Mouse (Mus musculus): ENCODE results near the gene Dnaja3.

Gene Dnaja3

DNA sequence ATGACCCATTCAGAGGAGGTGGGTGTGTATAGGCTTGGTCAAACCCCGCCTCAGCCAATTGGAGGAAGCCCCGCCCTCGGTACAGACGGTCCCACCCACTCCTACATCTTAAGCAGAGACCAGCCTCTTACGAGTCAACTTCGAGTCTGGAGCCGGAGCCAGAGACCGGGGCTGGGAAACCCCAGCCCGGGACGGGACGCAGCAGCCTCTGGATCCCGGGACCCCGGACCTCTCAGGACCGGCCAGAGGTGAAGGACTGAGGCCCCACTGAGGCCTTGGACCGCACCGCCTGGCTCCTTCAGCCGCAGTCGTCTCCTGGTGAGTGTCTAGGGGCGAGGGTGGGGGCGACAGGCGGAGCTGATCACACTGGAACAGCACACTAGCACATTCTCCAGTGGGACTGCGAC, at the start of gene Dnaja3, which contains the start of gene Vasn:
Dnaja3 (plus strand) TSS at position 159 of the 407 bp plus-strand sequence.
Vasn (plus strand) TSS at position 111 of the 407 bp plus-strand sequence.
- no peak for DNase-seq (ENCODE audit: low read depth)

DNA sequence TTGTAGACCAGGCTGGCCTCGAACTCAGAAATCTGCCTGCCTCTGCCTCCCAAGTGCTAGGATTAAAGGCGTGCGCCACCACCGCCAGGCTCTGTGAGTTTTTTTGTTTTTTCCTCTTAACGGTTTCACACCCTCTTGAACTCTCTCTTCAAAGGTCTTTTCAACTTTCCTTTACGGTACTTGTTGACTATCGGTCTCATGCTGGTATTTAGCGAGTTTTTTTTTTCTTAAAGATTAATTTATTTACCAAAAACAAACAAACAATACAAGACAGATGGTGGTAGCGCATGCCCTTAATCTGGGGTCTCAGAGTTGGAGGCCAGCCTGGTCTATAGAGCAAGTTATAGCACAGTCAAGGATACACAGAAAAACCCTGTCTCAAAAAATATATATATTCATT, 49.6 kb upstream of the Dnaja3 start:
- DNase-seq (ENCODE audit: low read depth) = peak; percentile 67

- DNase-seq (ENCODE audit: low read depth) = peak; percentile 65
These were observed 46.6 kb upstream of the Dnaja3 start for GRCm38 (mm10) chr16:4592909-4593875.

DNA sequence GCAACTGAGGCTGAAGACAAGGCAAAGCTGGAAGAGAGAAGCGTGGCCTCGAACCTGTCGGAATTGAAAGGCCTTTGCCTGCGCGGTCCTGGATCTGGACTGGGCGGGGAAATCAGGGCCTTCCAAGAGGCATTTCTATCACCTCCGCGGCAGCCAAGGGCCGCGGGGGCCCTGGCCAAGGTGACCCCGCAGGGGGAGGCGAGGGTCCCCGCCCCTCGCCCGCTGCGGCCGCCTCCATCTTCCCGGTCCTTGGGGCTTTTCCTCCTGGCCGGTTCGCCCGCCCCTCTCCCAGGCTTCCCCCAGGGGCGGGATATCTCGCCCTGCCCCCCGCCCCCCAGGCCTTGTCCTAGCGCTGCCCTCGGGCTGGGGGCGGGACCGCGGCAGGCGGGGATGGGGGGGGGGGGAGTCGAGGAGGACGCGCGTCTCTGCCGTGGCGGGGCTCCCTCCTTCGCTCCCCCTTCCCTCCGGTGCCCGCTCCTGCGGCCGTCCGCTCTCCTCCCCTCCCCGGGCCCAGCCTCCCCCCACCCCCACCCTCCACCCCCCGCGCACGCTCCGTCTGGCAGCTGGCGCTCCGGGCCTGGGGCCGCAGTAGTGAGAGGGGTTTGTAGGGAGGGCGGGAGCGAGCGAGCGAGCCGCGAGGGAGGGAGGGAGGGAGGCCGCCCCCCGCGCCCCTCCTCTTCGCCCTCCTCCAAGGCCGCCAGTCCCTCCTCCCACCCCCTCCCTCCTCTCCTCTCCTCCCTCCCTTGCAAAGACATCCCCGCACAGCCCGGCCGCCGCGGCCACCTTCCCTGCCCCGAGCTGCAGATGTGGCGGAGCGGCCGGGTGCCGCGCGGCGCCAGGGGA, 45.6 kb upstream of the Dnaja3 start, which contains the start of gene Glis2:
Glis2 (plus strand) TSS at position 743 of the 843 bp plus-strand sequence.
- peak; percentile 39 for DNase-seq (ENCODE audit: low read depth)

- peak; percentile 36 for DNase-seq (ENCODE audit: low read depth)
These were observed 44.8 kb upstream of the Dnaja3 start for GRCm38 (mm10) chr16:4594814-4595526.

- peak; percentile 22 for DNase-seq (ENCODE audit: low read depth)
These were observed 44.2 kb upstream of the Dnaja3 start for GRCm38 (mm10) chr16:4595527-4595963.

DNA sequence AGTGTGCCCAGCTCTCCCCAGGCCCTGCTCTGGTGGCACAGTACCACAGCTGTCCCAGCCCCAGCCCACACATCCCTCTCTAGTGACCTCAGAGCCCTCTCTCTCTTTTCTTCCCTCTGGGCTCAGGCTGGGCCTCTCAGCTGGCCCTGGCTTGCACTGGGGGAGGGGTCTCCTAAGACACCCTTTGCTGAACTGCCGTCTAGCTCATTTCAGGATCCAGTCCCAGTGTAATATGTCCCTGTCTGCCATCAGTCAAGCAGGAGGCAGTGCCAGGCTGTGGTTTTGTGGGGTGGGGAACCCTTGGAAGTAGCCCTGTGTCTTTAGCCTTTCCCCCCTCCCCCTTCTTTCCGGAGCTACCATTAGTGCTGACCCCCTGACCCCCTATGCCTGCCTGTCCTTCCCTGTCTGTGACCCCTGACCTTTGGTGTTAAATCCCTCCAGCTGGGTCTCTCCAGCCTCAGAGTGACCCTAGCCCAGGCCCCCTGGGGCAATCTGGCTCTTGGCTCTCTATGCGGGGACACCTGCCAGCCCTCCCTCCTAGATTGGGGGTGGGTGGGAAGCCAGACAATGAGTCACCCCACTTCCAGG, 43.6 kb upstream of the Dnaja3 start:
- DNase-seq (ENCODE audit: low read depth) = no peak

GRCm38 (mm10) chr16:4596836-4597235, 43.0 kb upstream of the Dnaja3 start:
- DNase-seq (ENCODE audit: low read depth) = no peak

GRCm38 (mm10) chr16:4597296-4597695, 42.5 kb upstream of the Dnaja3 start:
- DNase-seq (ENCODE audit: low read depth) = no peak

- DNase-seq (ENCODE audit: low read depth) = no peak
These were observed 41.7 kb upstream of the Dnaja3 start for GRCm38 (mm10) chr16:4598041-4598440.

DNA sequence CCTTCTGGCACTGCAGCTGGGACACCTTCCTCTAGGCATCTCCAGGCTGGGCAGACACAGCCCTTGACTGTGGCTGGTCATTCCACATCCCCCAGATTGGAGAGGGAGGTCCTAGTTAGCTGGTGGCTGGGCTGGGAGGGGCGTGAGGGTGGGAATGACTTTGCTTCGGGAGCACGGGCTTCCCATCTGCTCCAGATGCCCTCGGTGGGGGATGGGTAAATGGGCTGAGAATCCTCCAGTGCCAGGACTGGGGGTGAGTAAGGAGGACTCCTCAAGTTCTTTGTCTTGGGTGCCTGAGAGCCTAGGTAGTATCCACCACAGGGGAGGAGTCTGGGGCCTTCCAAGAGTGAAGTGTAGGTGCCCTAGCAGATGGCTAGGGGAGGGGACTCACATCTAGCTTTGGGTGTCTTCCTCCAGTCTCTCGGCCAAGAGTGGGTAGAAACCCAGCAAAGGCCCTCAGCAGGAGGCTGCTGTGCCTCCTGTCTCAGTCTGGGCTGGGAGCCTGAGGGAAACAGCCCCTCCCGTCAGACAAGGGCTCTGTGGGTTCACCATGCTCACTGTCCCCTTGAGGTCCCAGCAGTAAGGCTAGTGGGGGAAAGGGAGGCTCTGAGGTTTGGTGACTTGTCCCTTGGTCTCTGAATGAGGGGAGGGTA, 40.8 kb upstream of the Dnaja3 start:
- no peak for DNase-seq (ENCODE audit: low read depth)

- no peak for DNase-seq (ENCODE audit: low read depth)
These were observed 40.2 kb upstream of the Dnaja3 start for GRCm38 (mm10) chr16:4599616-4600015.

DNA sequence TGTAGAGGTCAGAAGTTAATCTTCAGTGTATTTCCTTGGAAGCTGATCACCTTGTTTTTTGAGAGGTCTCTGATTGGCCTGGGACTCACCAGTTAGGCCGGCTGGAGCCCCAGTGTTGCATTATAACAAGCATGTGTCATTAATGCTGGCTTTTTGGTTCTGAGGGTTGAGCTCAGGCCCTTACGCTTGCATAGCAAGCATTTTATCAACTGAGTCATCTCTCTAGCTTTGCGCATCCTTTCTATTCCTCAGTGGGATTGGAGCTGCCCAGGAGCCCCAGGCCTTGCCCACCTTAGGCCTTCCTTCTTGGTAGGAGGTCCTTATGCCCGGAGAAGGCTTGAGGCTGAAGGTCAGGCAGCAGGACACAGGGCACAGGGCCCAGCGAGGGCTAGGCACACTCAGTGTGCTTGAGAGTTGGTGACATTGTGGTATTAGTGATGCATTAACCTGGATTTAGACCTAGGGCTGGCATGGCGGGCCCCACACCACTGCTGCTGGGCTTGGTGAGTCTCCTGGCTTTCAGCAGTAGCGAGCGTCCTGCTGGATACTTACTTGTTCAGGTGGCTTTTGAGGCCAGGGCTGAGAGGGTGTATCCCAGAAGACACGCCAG, 39.0 kb upstream of the Dnaja3 start:
- no peak for DNase-seq (ENCODE audit: low read depth)

DNA sequence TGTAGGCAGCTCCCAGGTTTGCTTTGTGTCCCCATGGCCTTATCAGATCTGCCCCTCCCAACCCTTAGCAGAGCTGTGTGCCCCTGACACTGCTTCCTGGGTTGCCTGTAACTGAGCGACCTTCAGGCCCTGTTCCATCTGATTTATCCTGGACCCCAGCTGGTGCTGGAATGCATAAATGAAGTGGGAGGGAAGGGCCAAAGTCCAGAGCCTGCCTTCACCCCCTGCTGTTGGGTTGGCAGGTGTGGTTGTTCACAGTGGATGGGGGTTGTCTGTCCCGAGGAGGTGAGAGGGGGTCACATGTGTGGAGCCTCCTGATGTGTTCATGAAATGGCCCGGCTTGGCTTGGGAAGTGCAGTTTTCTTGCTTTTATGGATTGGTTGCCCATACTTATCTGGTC, 37.6 kb upstream of the Dnaja3 start:
- DNase-seq (ENCODE audit: low read depth) = no peak

GRCm38 (mm10) chr16:4602766-4603452, 36.9 kb upstream of the Dnaja3 start:
- no peak for DNase-seq (ENCODE audit: low read depth)

DNA sequence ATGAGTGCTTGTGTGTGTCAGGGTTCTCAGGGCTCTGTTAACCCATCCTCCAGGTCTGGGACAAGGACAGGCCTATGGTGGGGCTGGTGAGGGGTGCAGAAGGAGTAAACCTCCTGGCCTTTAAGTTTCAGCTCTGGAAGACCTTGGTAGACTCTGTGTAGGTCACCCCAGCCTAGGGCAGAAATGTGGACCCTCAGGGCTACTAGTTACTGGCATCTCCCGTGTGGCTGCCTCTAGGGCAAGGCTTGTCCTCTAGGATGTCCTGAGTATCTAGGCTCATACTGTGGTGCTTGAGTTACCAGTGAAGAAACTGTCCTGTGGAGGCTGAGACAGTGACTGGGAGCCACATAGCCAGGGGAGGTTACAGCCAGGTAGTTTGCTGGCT, 36.3 kb upstream of the Dnaja3 start:
- DNase-seq (ENCODE audit: low read depth) = no peak

GRCm38 (mm10) chr16:4604293-4604837, 35.4 kb upstream of the Dnaja3 start:
- no peak for DNase-seq (ENCODE audit: low read depth)

DNA sequence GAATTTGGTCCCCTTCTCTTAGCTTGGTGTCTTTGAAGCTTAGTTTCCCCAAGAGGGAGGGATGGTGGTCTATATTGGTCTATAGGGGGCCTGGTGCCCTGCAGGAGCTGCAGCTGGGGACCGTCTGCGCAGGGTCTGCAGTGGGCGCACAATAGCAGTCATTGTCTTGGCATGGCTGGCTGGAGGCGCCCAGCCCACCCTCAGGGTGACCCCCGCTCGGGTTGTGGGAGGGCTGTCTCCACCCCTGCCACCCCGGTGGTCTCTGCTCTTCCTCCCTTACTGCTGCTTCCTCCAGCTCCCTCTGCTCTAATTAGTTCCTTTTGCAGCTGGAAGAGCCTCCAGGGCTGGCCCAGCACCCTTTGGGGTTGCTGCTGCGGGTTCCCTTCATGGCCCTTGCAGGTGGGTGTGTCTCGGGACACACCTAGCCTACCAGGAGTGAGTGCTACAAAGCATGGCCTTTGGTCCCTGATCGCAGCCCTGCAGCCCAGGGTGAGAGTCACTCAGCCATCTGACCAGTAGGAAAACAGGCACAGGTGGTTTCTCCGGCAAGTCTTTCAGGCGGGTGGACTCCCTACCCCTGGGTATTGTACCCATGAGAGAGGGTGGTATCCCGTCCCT, 34.2 kb upstream of the Dnaja3 start:
- DNase-seq (ENCODE audit: low read depth) = no peak

DNA sequence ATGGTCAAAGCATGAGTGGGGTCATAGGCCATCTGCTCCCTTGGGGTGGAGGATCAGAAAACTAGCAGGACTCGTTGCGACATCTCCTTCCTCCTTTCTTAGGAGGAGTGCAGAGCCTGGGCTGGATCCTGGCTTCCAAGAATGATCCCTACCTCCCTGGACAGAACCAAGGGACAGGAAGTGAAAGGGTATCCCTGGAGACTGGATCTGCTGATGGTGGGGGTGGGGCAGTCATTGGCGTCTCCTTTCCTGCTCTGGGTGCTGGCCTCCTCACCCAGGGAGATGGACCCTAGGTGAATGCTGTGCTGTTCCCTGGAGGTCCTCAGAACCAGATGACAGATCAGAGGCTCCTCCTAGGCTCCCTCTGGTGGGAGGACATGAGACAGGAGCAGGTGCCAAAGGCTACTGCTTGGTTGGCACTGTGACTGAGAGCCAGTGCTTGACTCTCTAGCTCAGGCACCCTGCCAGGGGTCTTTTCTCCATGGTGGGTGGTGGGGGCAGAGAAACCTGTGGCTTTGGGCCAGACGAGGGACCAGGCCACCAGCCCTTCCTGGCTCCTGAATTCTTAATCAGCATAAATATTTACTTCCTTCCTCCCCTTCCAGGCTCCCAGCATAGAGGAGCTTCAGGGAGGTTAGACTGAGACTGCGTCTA, 33.2 kb upstream of the Dnaja3 start:
- no peak for DNase-seq (ENCODE audit: low read depth)

Measured in naive thymus-derived CD4-positive, alpha-beta T cell, adult 2 months (primary cell).